Mouse (Mus musculus) hindbrain, embryonic 12.5 days (tissue): Measurements from ENCODE around the gene Slc45a1. TPM values are rescaled to one million over a fixed set of nuclear protein-coding genes. Genes with fewer than 3 reads are reported as not detected.
A peak's percentile ranks its signal among the peaks of the same experiment; 100 is the strongest.

ENCODE experiments used
- ATAC-seq: fragments of 200-750 bp; cut with Nextera tagmentation; 2 replicates; pipeline ENCODE4 v1.8.0; 2017; ENCODE audit warnings: moderate TSS enrichment; ENCODE audit not compliant: low FRiP score
- H3K27ac ChIP-seq: fragments of 300-500 bp; sonication (generic); 2 replicates; pipeline ENCODE4 v1.5.1; 2016; ENCODE audit warnings: mild to moderate bottlenecking
- H3K27me3 ChIP-seq: fragments of 300-500 bp; sonication (generic); 2 replicates; pipeline ENCODE4 v1.6.1; 2016; ENCODE audit warnings: mild to moderate bottlenecking
- H3K36me3 ChIP-seq: fragments of 300-500 bp; sonication (generic); 2 replicates; pipeline ENCODE4 v1.6.1; 2016; ENCODE audit warnings: mild to moderate bottlenecking
- H3K4me1 ChIP-seq: fragments of 300-500 bp; sonication (generic); 2 replicates; pipeline ENCODE4 v1.6.1; 2016
- H3K4me2 ChIP-seq: fragments of 300-500 bp; sonication (generic); replicated peaks from 2 replicates; pipeline ENCODE4 v1.6.1; 2016; ENCODE audit warnings: mild to moderate bottlenecking
- H3K4me3 ChIP-seq: fragments of 300-500 bp; sonication (generic); 2 replicates; pipeline ENCODE4 v1.5.1; 2016; ENCODE audit warnings: mild to moderate bottlenecking
- H3K9ac ChIP-seq: fragments of 300-500 bp; sonication (generic); 2 replicates; pipeline ENCODE4 v1.6.1; 2016; ENCODE audit warnings: mild to moderate bottlenecking, moderate library complexity
- H3K9me3 ChIP-seq: fragments of 300-500 bp; sonication (generic); replicated peaks from 2 replicates; pipeline ENCODE4 v1.6.1; 2016; ENCODE audit warnings: mild to moderate bottlenecking
- WGBS: fragments of 180-500 bp; shearing (Covaris S2); methylation state at CpG from one replicate; pipeline ENCODE4 v1.1.7; 2016; 5-methylcytosine and 5-hydroxymethylcytosine counted together
- polyA plus RNA-seq: library from polyadenylated mRNA; unstranded; fragments of >200 nt; fragmentation: Nextera tagmentation; extraction: Ambion mirVana; gene quantifications from 2 replicates; pipeline ENCODE4 v1.2.1, GENCODE M21; 2016

Slc45a1 gene
- polyA plus RNA-seq, 1 experiment from 2014 or later = 12.4 TPM

- no peak for ATAC-seq
- Histone ChIP-seq H3K36me3 (no peaks in the 10 kb centered on the region), H3K27ac (no peak overlapping the region), H3K9me3 (no peaks in the 10 kb centered on the region), H3K4me3 (no peak overlapping the region), H3K4me1 (peaks cover 17% of the 10 kb centered on the region), H3K9ac (no peak overlapping the region), H3K27me3 (no peaks in the 10 kb centered on the region), H3K4me2 (no peak overlapping the region)
- 85% methylated on average over 1 of the region's 1 CpGs for WGBS
Measured at GRCm38 (mm10) chr4:150598686-150599085, 53.3 kb downstream of the Slc45a1 start.

GRCm38 (mm10) chr4:150595991-150596390 lies 56.0 kb downstream of the Slc45a1 start:
- Histone ChIP-seq H3K4me2 (no peak overlapping the region), H3K9ac (no peak overlapping the region), H3K27ac (no peak overlapping the region), H3K4me3 (no peak overlapping the region), H3K36me3 (no peaks in the 10 kb centered on the region), H3K27me3 (no peaks in the 10 kb centered on the region), H3K9me3 (no peaks in the 10 kb centered on the region), H3K4me1 (peaks cover 26% of the 10 kb centered on the region)
- ATAC-seq = no peak
- 88% methylated on average over 5 of the region's 5 CpGs for WGBS

- Histone ChIP-seq H3K9me3 (no peaks in the 10 kb centered on the region), H3K4me1 (peaks cover 27% of the 10 kb centered on the region), H3K4me3 (no peak overlapping the region), H3K27ac (no peak overlapping the region), H3K9ac (no peak overlapping the region), H3K27me3 (no peaks in the 10 kb centered on the region), H3K4me2 (no peak overlapping the region), H3K36me3 (no peaks in the 10 kb centered on the region)
- 83% methylated on average over 3 of the region's 3 CpGs for WGBS
- no peak for ATAC-seq
Measured at GRCm38 (mm10) chr4:150595071-150595470, 56.9 kb downstream of the Slc45a1 start.

- peaks cover 21% of the 10 kb centered on the region for H3K4me1 ChIP-seq
- no peaks in the 10 kb centered on the region for H3K9me3 ChIP-seq
- no peak for ATAC-seq
- no peaks in the 10 kb centered on the region for H3K36me3 ChIP-seq
- 92% methylated on average over 4 of the region's 4 CpGs for WGBS
- H3K9ac ChIP-seq = no peak overlapping the region
- no peak overlapping the region for H3K27ac ChIP-seq
- no peaks in the 10 kb centered on the region for H3K27me3 ChIP-seq
- H3K4me3 ChIP-seq = no peak overlapping the region
- no peak overlapping the region for H3K4me2 ChIP-seq
Measured at GRCm38 (mm10) chr4:150594298-150594829, 57.6 kb downstream of the Slc45a1 start.

GRCm38 (mm10) chr4:150593473-150594217 lies 58.3 kb downstream of the Slc45a1 start:
- no peaks in the 10 kb centered on the region for H3K27me3 ChIP-seq
- no peak for ATAC-seq
- no peak overlapping the region for H3K27ac ChIP-seq
- no peaks in the 10 kb centered on the region for H3K9me3 ChIP-seq
- WGBS = 84% methylated on average over 4 of the region's 4 CpGs
- H3K36me3 ChIP-seq = no peaks in the 10 kb centered on the region
- H3K4me1 ChIP-seq = peaks cover 19% of the 10 kb centered on the region
- H3K9ac ChIP-seq = no peak overlapping the region
- no peak overlapping the region for H3K4me2 ChIP-seq
- H3K4me3 ChIP-seq = no peak overlapping the region

GRCm38 (mm10) chr4:150592087-150592486 lies 59.9 kb downstream of the Slc45a1 start:
- Histone ChIP-seq H3K4me2 (no peak overlapping the region), H3K9me3 (no peaks in the 10 kb centered on the region), H3K4me1 (peaks cover 25% of the 10 kb centered on the region), H3K27ac (peak overlapping the region; percentile 40; the same call in 1 of the 2 replicates), H3K27me3 (no peaks in the 10 kb centered on the region), H3K36me3 (no peaks in the 10 kb centered on the region), H3K9ac (no peak overlapping the region), H3K4me3 (no peak overlapping the region)
- ATAC-seq = no peak
- WGBS = 95% methylated on average over 6 of the region's 6 CpGs

- no peaks in the 10 kb centered on the region for H3K9me3 ChIP-seq
- H3K4me2 ChIP-seq = no peak overlapping the region
- no peak for ATAC-seq
- H3K4me1 ChIP-seq = peaks cover 29% of the 10 kb centered on the region
- H3K4me3 ChIP-seq = no peak overlapping the region
- no peak overlapping the region; the same call in 1 of the 2 replicates for H3K27ac ChIP-seq
- H3K27me3 ChIP-seq = no peaks in the 10 kb centered on the region
- 61% methylated on average over 4 of the region's 4 CpGs for WGBS
- no peaks in the 10 kb centered on the region for H3K36me3 ChIP-seq
- no peak overlapping the region for H3K9ac ChIP-seq
Measured at GRCm38 (mm10) chr4:150591602-150592001, 60.4 kb downstream of the Slc45a1 start.

- Histone ChIP-seq H3K4me3 (no peak overlapping the region), H3K9me3 (no peaks in the 10 kb centered on the region), H3K9ac (no peak overlapping the region), H3K4me1 (peaks cover 29% of the 10 kb centered on the region), H3K27ac (0 out of 2 replicates have a peak overlapping the region, but pooled peaks have one; percentile 17), H3K36me3 (no peaks in the 10 kb centered on the region), H3K27me3 (no peaks in the 10 kb centered on the region), H3K4me2 (no peak overlapping the region)
- ATAC-seq = no peak
- WGBS = 41% methylated on average over 3 of the region's 3 CpGs
Measured at GRCm38 (mm10) chr4:150590621-150591282, 61.2 kb downstream of the Slc45a1 start.

GRCm38 (mm10) chr4:150588300-150588621 lies 63.7 kb downstream of the Slc45a1 start:
- no peak overlapping the region for H3K27ac ChIP-seq
- no peak for ATAC-seq
- no peak overlapping the region for H3K9ac ChIP-seq
- no peaks in the 10 kb centered on the region for H3K36me3 ChIP-seq
- 87% methylated on average over 2 of the region's 2 CpGs for WGBS
- no peaks in the 10 kb centered on the region for H3K27me3 ChIP-seq
- H3K4me2 ChIP-seq = no peak overlapping the region
- no peaks in the 10 kb centered on the region for H3K9me3 ChIP-seq
- H3K4me1 ChIP-seq = peaks cover 41% of the 10 kb centered on the region
- H3K4me3 ChIP-seq = no peak overlapping the region

GRCm38 (mm10) chr4:150587597-150588299 lies 64.2 kb downstream of the Slc45a1 start:
- H3K36me3 ChIP-seq = no peaks in the 10 kb centered on the region
- no peaks in the 10 kb centered on the region for H3K9me3 ChIP-seq
- H3K9ac ChIP-seq = no peak overlapping the region
- H3K27me3 ChIP-seq = no peaks in the 10 kb centered on the region
- no peak overlapping the region for H3K4me3 ChIP-seq
- peaks cover 46% of the 10 kb centered on the region for H3K4me1 ChIP-seq
- ATAC-seq = no peak
- H3K4me2 ChIP-seq = no peak overlapping the region
- WGBS = 88% methylated on average over 8 of the region's 8 CpGs
- no peak overlapping the region; the same call in 1 of the 2 replicates for H3K27ac ChIP-seq

GRCm38 (mm10) chr4:150586275-150586674 lies 65.7 kb downstream of the Slc45a1 start:
- Histone ChIP-seq H3K36me3 (no peaks in the 10 kb centered on the region), H3K9ac (no peak overlapping the region), H3K27ac (no peak overlapping the region), H3K4me3 (no peak overlapping the region), H3K4me2 (no peak overlapping the region), H3K4me1 (peaks cover 45% of the 10 kb centered on the region), H3K27me3 (no peaks in the 10 kb centered on the region), H3K9me3 (no peaks in the 10 kb centered on the region)
- no peak for ATAC-seq
- WGBS = 93% methylated on average over 5 of the region's 5 CpGs

GRCm38 (mm10) chr4:150585800-150586199 lies 66.2 kb downstream of the Slc45a1 start:
- no peaks in the 10 kb centered on the region for H3K9me3 ChIP-seq
- H3K4me2 ChIP-seq = no peak overlapping the region
- H3K36me3 ChIP-seq = no peaks in the 10 kb centered on the region
- no peak overlapping the region for H3K4me3 ChIP-seq
- H3K9ac ChIP-seq = no peak overlapping the region
- peaks cover 41% of the 10 kb centered on the region for H3K4me1 ChIP-seq
- no peaks in the 10 kb centered on the region for H3K27me3 ChIP-seq
- ATAC-seq = no peak
- 89% methylated on average over 2 of the region's 2 CpGs for WGBS
- H3K27ac ChIP-seq = no peak overlapping the region
